Mouse (Mus musculus): ENCODE data around the gene Usb1.

The Usb1 gene

DNA sequence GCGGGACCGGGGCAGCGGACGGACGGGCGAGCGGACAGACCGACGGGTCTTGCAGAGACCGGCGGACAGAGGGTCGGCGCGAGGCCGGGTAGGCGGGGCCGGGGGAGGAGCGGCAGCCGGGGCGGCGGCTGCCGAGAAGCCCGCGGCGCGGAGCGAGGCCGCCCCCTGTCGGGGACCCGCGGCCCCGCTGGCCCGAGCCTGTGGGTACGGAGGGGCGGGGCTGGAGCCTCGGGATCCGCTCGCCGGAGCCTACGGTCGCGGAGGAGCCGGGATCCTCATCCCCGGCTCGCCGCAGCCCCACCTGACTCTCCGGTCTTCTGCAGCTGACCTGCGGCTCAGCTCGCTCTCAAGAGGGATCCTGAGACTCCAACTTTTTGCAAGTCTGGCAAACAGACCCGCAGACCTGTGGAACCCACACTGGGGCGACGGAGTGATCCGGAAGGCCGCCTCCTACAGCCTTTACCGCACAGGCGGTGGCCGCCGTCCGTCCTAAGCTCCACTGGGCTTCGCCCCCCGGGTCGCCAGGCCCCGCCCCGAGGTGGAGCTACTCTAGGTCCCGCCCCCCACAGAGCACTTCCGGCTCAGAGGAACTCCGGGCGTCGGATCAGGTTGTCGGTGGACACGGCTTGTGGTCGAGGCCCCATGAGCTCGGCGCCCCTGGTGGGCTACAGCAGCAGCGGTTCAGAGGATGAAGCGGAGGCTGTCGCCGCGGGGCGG lies at the start of gene Usb1, which contains the start of gene Zfp319:
Gene Usb1, plus strand, starts transcription at position 565 of the 717 bp plus-strand sequence.
Gene Zfp319, minus strand, starts transcription at position 231 of the 717 bp plus-strand sequence.
- DNase-seq, result peak; percentile 91 to 96

- DNase-seq, result no peak
Observed at GRCm38 (mm10) chr8:95289066-95289650, 42.9 kb upstream of the Usb1 start.

- DNase-seq, result peak; percentile 20 to 52
Observed at GRCm38 (mm10) chr8:95293172-95293571, 38.9 kb upstream of the Usb1 start.

- peak in 1 of 2 experiments; percentile 6 for DNase-seq
Observed at GRCm38 (mm10) chr8:95293891-95294290, 38.2 kb upstream of the Usb1 start.

- DNase-seq, result peak in 1 of 2 experiments; percentile 21
Observed at GRCm38 (mm10) chr8:95302410-95302809, 29.7 kb upstream of the Usb1 start.

- DNase-seq, result no peak
Observed at GRCm38 (mm10) chr8:95305526-95305925, 26.6 kb upstream of the Usb1 start.

DNA sequence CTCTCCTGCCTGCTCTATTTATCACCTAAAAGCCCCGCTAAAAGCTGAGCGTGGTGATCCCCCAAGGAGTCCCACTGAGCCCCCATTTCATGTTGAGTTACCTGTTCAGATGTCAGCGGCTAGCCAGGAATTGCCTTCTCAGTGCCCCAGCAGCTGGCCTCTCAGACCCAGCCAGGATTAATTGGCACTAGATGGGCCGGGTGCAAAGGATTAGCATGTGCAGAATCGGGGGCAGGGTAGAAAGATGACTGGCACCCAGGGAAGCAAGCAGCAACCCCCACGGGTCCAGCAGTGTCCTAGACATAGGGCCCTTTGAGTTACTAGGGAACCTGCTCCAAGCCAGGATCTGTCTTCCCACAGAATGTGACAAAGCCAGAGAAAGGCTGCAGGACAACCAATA lies 25.7 kb upstream of the Usb1 start, which contains the start of gene Cngb1:
Gene Cngb1, minus strand, starts transcription at position 155 of the 400 bp plus-strand sequence.
- no peak for DNase-seq

- DNase-seq, result no peak
Observed at GRCm38 (mm10) chr8:95310342-95310970, 21.6 kb upstream of the Usb1 start, which contains the start of gene Tepp. Gene Tepp (plus strand): TSS chr8:95310566.

DNA sequence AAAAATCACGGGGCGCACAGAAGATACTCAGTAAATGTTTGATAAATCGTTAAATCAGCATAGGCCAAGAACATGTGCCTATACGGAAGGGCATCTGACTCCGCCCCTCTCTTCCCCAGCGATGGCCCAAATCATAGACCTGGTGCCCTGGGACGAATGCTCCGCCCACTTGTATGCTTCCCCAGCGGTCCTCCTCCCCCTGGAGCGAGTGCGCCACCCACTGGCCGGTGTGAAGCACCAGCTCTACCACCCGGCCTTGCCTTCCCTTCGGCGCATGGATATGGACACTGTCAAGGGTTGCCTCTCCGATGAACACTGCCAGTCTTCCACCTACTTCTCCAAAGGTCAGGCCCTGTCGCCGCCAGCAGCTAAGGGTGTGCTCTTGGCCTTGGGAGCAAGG lies 19.2 kb upstream of the Usb1 start:
- peak in 1 of 2 experiments; percentile 7 for DNase-seq

DNA sequence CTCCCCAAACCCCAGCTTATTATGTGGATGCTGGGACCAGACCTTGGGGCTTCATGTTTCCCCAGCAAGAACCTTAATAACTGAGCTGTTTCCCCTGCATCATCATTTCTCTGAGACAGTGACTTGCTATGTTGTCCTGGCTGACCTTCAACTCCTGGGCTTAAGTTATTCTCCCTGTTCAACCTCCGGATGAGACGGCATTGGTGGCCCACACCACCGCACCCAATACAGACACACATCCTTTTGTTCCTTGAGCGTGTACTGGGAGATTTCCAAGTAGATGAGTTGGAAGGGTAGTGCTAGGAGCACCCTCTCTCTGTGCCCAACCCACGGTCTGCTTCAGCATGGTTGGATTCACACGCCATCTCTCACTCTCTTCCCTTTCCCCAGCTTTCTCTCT lies 18.2 kb upstream of the Usb1 start:
- no peak for DNase-seq

DNA sequence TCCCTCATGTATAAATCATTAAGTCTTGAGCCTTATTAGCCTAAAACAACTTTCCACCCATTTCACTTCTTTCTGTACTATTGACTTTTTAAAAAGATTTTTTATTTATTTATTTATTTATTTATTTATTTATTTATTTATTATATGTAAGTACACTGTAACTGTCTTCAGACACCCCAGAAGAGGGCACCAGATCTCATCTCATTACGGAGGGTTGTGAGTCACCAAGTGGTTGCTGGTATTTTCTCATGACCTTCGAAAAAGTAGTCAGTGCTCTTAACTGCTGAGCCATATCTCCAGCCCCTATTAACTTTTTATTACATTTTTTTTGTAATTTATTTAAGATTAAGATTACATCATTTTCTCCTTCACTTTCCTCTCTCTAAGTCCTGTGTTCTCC lies 17.4 kb upstream of the Usb1 start:
- no peak for DNase-seq

DNA sequence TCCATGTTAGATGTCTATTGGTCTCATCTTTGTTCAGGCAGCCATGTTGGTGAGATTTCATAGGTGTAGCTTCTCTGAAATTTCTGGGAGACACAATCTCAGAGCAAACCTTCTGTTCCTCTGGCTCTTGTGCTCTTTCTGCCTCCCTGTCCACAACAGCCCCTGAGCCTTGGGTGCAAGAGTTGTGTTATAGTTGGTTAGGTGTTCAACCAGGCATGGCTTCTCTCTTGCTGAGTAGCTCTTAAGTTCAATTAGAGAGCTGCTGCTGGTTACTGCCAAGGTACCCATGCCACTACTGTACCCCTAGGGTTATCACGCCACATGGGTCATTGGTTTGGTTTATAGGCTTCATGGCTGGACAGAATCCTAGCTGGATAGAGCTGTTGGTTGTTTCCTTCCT lies 16.7 kb upstream of the Usb1 start:
- no peak for DNase-seq

DNA sequence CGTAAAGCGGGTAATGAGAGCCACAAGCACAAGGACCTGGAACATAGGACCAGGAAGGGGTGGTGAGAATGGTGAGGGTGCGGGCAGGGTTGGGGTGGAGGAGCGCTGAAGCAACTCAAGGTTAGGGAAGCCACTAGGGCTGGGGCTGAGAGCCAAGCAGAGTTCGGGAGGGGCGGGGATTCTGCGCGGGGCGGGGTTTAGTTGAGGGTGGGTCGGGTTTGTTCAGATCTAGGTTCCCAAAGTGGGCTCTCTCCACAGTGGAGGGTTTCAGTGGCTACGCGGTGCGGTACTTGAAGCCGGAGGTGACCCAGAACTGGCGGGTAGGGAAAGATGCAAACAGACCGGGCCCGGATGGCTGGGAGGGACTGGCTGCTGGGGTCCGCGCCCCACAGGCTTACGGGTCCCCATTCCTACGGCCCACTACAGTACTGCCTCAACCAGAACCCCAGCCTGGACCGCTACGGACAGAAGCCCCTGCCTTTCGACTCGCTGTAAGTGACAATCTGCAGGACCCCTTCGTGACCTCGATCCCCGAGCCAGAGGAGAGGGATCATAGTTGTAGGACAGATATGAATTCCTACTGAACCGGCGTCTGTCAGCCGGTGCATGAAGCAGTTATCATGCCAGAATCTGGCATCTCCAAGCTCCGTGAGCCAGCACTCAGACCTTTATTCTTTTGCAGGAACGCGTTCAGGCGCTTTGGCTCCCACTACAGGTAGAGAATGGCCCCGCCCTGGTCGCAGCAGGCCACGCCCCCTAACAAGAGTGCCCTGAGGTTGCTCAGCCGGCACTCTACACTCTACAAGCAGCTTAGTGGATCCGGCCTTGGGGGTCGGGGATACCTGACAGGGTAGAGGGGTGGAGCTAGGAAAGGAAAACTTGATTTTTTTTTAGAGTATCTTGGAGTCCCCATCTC lies 11.6 kb upstream of the Usb1 start:
- peak; percentile 58 to 83 for DNase-seq

- no peak for DNase-seq
Observed at GRCm38 (mm10) chr8:95323201-95323600, 8.9 kb upstream of the Usb1 start.

DNA sequence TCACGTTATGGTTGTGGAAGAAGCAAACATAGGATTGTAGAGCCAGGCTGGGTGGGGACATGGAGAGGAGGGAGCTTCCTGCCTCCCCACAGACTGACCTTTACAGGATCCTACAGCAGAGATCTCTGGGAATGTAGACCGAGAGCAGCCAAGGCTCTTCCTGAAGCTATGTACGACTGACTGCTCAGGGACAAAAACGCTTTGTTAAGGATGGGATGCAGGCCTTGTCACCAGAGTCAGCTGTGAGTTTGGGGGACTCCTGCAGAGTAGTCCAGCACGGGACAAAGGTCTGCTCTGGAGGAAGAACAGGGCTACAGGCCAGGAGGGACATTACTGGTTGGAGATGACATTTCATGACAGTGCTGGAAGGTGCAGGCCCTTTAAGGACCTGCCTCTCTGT lies 7.4 kb upstream of the Usb1 start:
- DNase-seq, result no peak

DNA sequence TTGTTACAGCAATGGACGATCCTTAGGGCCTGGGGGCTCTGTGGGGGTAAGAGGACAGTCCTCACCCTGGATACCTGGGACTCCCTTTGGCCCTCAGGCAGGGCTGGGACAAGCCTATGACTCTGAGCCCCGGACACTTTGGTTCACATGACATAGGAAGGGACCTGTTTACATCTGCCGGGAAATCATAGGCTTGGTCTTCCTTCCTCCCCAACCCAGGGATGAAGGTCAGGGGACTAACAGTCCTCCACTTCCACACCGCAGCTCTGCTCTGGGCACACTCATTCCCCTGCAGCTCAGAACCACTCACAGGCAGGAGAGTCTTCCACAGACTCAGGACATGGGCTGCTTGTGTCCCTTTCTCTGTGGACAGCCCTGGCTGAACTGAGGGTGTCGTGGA lies 5.3 kb upstream of the Usb1 start:
- DNase-seq, result no peak

GRCm38 (mm10) chr8:95327866-95328465 lies 4.1 kb upstream of the Usb1 start:
- no peak for DNase-seq

DNA sequence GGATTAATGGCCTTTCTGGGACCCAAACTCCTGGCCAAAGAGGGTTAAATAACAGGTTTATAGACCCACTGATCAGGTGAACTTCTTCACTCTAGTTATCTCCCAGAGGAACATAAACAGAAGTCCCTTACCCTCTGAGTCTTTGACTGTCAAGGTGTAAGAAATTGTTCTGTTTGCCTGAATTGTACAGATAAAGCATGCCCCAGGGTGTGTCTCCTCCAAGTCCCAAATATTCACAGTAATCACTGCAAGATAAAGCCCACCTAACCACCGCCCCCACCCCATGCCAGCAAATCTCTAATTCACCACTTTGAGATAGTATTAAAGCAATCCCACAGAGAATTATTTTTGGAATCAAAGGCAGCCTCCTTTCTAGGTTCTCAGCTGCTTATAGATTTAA lies 1.7 kb upstream of the Usb1 start:
- DNase-seq, result no peak

DNA sequence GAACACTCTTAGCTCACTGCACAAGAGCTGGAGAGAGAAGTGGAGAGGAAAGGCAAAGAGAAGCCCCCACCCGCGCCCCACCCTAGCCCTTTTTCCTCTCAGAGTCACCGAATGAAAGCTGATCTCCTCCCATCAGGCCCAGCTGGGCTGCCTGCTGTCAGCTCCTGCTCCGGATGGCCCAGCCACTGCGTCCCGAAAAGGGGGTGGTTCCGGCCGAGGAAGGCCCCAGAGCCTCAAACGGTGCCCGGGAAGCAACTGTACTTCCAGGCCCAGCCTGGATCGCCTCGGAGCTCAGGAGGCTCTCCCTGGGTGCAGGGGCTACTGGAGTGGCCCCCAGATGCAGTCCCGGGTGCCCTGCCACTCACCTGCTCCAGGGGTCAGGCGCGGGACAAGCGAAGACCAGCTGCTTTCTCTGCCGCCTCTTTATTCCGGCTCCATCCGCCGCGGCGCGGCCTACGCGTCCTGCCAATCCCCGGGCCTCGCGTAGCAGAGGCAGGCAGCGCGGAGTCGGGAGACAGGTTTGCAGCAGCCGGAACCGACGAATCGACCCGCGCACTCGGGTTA lies 846 bp upstream of the Usb1 start:
- no peak for DNase-seq

DNA sequence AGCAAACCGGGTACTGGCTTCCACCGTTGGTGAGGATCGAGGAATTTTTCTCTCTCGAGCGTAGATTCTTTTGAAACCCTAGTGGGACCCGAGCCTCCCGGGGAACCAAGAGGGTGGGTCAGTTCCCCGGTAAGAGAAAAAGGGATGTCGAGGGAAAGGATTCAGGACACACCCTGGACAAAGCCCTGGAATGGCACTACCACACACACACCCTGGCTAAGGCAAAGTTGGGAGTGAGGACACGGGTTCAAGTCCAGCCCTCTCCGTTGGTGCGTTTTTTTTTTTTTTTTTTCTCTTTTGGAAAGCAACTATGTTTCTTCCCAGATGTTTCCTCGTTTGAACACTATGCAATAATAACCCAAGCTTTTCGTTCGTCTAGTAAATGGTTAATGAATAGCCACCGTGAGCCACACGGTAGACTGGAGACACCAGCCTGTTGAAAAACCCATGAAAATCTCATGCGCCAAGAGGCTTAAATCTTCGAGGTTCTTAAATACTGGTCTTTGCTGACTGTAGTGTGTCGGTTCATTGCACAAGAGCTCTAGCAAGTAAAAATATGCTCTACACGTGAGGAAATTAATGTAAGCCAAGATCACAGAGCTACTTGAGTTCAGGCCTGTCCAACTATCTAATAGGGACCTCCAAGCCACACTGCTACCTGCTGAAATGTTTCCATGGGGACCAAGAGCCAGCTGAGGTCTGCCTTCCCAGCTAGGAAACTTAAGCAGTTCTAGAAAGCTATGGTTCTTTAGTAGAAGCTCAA lies 534 bp downstream of the Usb1 start:
- no peak for DNase-seq

GRCm38 (mm10) chr8:95335706-95336105 lies 3.6 kb downstream of the Usb1 start:
- no peak for DNase-seq

Data from spleen, adult 18-20 months (tissue).